Mouse (Mus musculus): ENCODE measurements around the gene Wwc2.

Wwc2 gene

DNA sequence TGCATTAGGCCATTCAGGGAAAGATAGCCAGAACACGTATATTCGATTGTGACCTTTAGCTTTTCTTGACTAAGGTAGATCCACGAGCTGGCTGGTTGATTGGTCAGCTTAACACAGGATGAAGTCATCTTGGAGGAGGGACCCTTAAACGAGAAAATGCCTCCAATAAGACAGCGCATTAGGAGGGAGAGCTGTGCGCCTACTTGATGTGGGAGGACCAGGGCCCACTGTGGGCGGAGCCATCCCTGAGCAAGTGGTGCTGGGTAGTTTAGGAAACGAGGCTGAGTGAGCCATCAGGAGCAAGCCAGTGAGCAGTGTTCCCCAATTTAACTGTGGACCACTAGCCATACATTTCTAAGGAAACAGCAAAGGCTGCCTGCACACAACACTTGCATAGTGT is 11.8 kb upstream of the Wwc2 start:
- no peaks in the 10 kb centered on the region for H3K27me3 ChIP-seq (ENCODE audit: control insufficient read depth, insufficient read depth, low read length, poor library complexity, severe bottlenecking)
- no peak for DNase-seq (ENCODE audit: low read depth, low spot score)
- H3K36me3 ChIP-seq (ENCODE audit: control insufficient read depth, insufficient read depth, low read length, poor library complexity, severe bottlenecking) = no peaks in the 10 kb centered on the region

- H3K36me3 ChIP-seq (ENCODE audit: control insufficient read depth, insufficient read depth, low read length, poor library complexity, severe bottlenecking) = no peaks in the 10 kb centered on the region
- DNase-seq (ENCODE audit: low read depth, low spot score) = no peak
- no peaks in the 10 kb centered on the region for H3K27me3 ChIP-seq (ENCODE audit: control insufficient read depth, insufficient read depth, low read length, poor library complexity, severe bottlenecking)
Measured at GRCm38 (mm10) chr8:48001395-48001794, 10.7 kb upstream of the Wwc2 start.

DNA sequence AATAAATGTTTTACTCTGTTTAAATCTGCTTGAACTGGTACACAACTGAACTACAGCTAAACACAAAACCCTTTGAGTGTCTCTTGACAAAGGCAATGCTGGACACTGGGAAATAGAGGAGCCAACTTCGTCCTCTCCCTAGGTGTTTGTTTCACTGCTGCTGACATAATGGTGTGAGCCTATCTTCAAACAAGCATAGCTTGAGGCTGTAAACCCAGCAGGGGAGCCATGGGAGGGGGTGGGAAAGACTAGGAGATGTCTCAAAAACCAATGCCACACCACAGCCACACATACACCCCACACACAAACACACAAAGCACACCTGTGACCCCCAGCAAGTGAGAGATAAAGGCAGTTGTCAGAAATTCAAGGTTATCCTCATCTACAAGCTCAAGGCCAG is 6.0 kb upstream of the Wwc2 start:
- Histone ChIP-seq H3K36me3 (ENCODE audit: control insufficient read depth, insufficient read depth, low read length, poor library complexity, severe bottlenecking) (no peaks in the 10 kb centered on the region), H3K27me3 (ENCODE audit: control insufficient read depth, insufficient read depth, low read length, poor library complexity, severe bottlenecking) (no peaks in the 10 kb centered on the region)
- no peak for DNase-seq (ENCODE audit: low read depth, low spot score)

DNA sequence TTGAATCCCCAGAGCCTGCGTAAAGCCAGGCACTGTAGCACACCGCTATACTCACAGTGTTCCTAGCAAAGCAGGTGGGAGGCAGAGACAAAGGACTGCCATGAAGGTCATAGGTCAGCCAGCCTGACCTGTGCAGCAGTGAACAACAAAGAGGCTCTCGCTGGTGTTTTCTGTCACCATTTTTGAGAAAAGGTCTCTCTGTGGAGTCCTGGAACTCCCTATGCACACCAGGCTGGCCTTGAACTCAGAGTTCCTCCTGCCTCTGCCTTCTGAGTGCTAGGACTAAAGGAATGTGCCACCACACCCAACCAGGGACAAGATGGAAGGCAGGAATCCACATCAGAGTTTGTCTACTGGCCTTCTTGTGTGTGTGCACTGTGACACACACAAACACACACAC is 5.4 kb upstream of the Wwc2 start:
- Histone ChIP-seq H3K27me3 (ENCODE audit: control insufficient read depth, insufficient read depth, low read length, poor library complexity, severe bottlenecking) (no peaks in the 10 kb centered on the region), H3K36me3 (ENCODE audit: control insufficient read depth, insufficient read depth, low read length, poor library complexity, severe bottlenecking) (no peaks in the 10 kb centered on the region)
- no peak for DNase-seq (ENCODE audit: low read depth, low spot score)

- no peak for DNase-seq (ENCODE audit: low read depth, low spot score)
- H3K27me3 ChIP-seq (ENCODE audit: control insufficient read depth, insufficient read depth, low read length, poor library complexity, severe bottlenecking) = no peaks in the 10 kb centered on the region
- no peaks in the 10 kb centered on the region for H3K36me3 ChIP-seq (ENCODE audit: control insufficient read depth, insufficient read depth, low read length, poor library complexity, severe bottlenecking)
Measured at GRCm38 (mm10) chr8:47995391-47995790, 4.7 kb upstream of the Wwc2 start.

DNA sequence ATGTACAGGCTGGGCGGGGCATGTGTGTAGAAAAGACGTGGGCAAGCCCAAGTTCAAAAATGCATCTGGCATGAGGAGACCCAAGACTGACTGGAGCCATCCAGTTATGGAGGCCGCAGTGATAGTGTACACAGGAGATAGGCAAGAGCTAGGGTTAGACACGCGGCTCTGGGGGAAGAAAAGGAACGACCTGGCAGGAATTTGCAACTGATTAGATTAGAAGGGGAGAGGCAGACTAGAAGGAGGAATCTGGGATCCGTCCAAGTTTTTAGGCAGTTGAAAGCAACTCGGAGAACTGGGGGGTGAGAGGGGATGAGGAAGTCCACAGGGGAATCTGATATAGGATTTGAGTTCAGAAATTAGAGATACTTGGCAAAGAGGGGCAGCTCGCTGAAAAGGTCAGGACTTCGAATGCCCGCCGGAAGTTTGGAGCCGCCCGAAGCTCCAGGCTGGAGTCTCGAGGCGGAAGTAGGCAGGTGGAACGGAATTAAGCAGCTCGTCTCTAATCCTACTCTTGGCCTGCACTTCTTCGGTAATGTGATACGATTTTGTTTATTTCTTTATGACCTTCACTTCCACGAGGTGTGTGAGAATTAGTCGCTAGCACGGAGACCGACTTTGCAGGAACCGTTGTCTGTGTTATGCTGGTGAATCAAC is 4.0 kb upstream of the Wwc2 start:
- Histone ChIP-seq H3K36me3 (ENCODE audit: control insufficient read depth, insufficient read depth, low read length, poor library complexity, severe bottlenecking) (no peaks in the 10 kb centered on the region), H3K27me3 (ENCODE audit: control insufficient read depth, insufficient read depth, low read length, poor library complexity, severe bottlenecking) (no peaks in the 10 kb centered on the region; the same call in 1 of the 2 replicates)
- no peak for DNase-seq (ENCODE audit: low read depth, low spot score)

- Histone ChIP-seq H3K27me3 (ENCODE audit: control insufficient read depth, insufficient read depth, low read length, poor library complexity, severe bottlenecking) (no peaks in the 10 kb centered on the region; the same call in none of the 2 replicates), H3K36me3 (ENCODE audit: control insufficient read depth, insufficient read depth, low read length, poor library complexity, severe bottlenecking) (no peaks in the 10 kb centered on the region)
- peak; percentile 69 for DNase-seq (ENCODE audit: low read depth, low spot score)
Measured at GRCm38 (mm10) chr8:47990386-47990772, 345 bp downstream of the Wwc2 start.

DNA sequence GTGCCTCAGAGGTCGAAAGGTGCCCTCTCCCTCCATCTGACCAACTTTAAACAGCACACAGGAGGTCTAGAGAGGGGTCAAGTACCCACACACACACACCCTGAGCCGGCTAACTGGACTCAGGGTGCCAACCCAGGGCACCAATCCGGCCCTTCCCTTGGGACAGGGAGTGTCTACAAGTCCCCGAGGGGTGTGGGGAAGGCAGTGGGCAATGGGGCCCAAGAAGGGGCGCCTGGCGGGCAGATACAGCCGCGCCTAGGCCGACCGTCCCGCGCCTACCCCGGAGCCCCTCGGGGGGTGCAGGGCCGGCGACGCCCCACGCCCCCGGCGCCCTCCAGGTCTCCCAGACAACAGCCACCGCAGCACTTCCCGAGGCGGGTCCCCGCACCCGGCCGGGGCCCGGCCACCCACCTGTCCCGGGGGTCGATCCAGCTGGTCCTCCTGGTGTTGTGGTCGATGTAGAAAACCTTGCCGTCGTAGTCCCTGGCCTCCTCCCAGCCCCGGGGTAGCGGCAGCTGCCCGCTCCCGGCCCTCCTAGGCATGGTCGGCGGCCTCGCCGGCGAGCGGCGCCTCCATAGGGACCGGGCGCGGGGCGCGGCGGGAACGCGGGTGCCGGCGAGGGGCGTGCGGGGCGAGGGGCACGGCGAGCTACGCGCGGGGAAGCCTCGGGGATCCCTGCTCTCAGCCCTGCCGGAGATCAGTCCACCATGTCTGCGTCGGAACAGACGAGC is 904 bp downstream of the Wwc2 start:
- H3K27me3 ChIP-seq (ENCODE audit: control insufficient read depth, insufficient read depth, low read length, poor library complexity, severe bottlenecking) = no peaks in the 10 kb centered on the region; the same call in none of the 2 replicates
- peak; percentile 13 for DNase-seq (ENCODE audit: low read depth, low spot score)
- H3K36me3 ChIP-seq (ENCODE audit: control insufficient read depth, insufficient read depth, low read length, poor library complexity, severe bottlenecking) = no peaks in the 10 kb centered on the region

DNA sequence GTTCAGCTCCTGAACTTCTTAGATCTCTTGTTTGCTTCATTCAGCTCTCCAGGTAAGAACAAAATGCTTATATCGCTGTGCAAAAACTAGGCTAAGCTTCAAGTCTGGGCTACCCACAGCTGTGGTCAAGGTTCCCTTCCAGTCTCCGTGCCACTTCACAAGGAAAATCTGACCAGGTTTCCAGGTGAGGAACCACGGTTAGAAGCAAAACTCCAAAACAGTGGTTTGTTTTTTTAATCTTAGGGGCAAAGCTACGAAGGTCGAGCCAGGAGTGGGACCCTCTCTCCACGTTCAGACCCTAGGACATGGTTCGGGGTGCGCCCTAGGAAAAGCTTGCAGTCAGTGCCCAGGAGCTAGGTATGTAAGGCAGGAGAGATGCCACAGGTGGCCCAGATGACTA is 1.5 kb downstream of the Wwc2 start:
- H3K27me3 ChIP-seq (ENCODE audit: control insufficient read depth, insufficient read depth, low read length, poor library complexity, severe bottlenecking) = no peaks in the 10 kb centered on the region; the same call in none of the 2 replicates

GRCm38 (mm10) chr8:47988111-47988510 is 2.6 kb downstream of the Wwc2 start:
- no peak for DNase-seq (ENCODE audit: low read depth, low spot score)
- no peaks in the 10 kb centered on the region for H3K36me3 ChIP-seq (ENCODE audit: control insufficient read depth, insufficient read depth, low read length, poor library complexity, severe bottlenecking)
- no peaks in the 10 kb centered on the region; the same call in none of the 2 replicates for H3K27me3 ChIP-seq (ENCODE audit: control insufficient read depth, insufficient read depth, low read length, poor library complexity, severe bottlenecking)

More for the DNA sequence above, 1.5 kb downstream of the Wwc2 start:
- DNase-seq (ENCODE audit: low read depth, low spot score) = no peak
- no peaks in the 10 kb centered on the region for H3K36me3 ChIP-seq (ENCODE audit: control insufficient read depth, insufficient read depth, low read length, poor library complexity, severe bottlenecking)

- Histone ChIP-seq H3K27me3 (ENCODE audit: control insufficient read depth, insufficient read depth, low read length, poor library complexity, severe bottlenecking) (no peaks in the 10 kb centered on the region; the same call in none of the 2 replicates), H3K36me3 (ENCODE audit: control insufficient read depth, insufficient read depth, low read length, poor library complexity, severe bottlenecking) (no peaks in the 10 kb centered on the region)
- DNase-seq (ENCODE audit: low read depth, low spot score) = no peak
Measured at GRCm38 (mm10) chr8:47985644-47986043, 5.1 kb downstream of the Wwc2 start.

- Histone ChIP-seq H3K27me3 (ENCODE audit: control insufficient read depth, insufficient read depth, low read length, poor library complexity, severe bottlenecking) (no peaks in the 10 kb centered on the region; the same call in none of the 2 replicates), H3K36me3 (ENCODE audit: control insufficient read depth, insufficient read depth, low read length, poor library complexity, severe bottlenecking) (no peaks in the 10 kb centered on the region)
- no peak for DNase-seq (ENCODE audit: low read depth, low spot score)
Measured at GRCm38 (mm10) chr8:47985243-47985642, 5.5 kb downstream of the Wwc2 start.

- Histone ChIP-seq H3K36me3 (ENCODE audit: control insufficient read depth, insufficient read depth, low read length, poor library complexity, severe bottlenecking) (no peaks in the 10 kb centered on the region), H3K27me3 (ENCODE audit: control insufficient read depth, insufficient read depth, low read length, poor library complexity, severe bottlenecking) (no peaks in the 10 kb centered on the region)
- DNase-seq (ENCODE audit: low read depth, low spot score) = no peak
Measured at GRCm38 (mm10) chr8:47981075-47981474, 9.6 kb downstream of the Wwc2 start.

GRCm38 (mm10) chr8:47979876-47980275 is 10.8 kb downstream of the Wwc2 start:
- DNase-seq (ENCODE audit: low read depth, low spot score) = no peak
- Histone ChIP-seq H3K36me3 (ENCODE audit: control insufficient read depth, insufficient read depth, low read length, poor library complexity, severe bottlenecking) (no peaks in the 10 kb centered on the region), H3K27me3 (ENCODE audit: control insufficient read depth, insufficient read depth, low read length, poor library complexity, severe bottlenecking) (no peaks in the 10 kb centered on the region)

GRCm38 (mm10) chr8:47978755-47979154 is 12.0 kb downstream of the Wwc2 start:
- peak; percentile 54 for DNase-seq (ENCODE audit: low read depth, low spot score)
- Histone ChIP-seq H3K27me3 (ENCODE audit: control insufficient read depth, insufficient read depth, low read length, poor library complexity, severe bottlenecking) (no peaks in the 10 kb centered on the region), H3K36me3 (ENCODE audit: control insufficient read depth, insufficient read depth, low read length, poor library complexity, severe bottlenecking) (no peaks in the 10 kb centered on the region)
